Mouse (Mus musculus): ENCODE data around the gene Ddi2. TPM values are rescaled to one million over a fixed set of nuclear protein-coding genes. Genes with fewer than 3 reads are reported as not detected.

Gene Ddi2
- polyA plus RNA-seq, 1 experiment from 2014 or later, result 13.5 TPM

DNA sequence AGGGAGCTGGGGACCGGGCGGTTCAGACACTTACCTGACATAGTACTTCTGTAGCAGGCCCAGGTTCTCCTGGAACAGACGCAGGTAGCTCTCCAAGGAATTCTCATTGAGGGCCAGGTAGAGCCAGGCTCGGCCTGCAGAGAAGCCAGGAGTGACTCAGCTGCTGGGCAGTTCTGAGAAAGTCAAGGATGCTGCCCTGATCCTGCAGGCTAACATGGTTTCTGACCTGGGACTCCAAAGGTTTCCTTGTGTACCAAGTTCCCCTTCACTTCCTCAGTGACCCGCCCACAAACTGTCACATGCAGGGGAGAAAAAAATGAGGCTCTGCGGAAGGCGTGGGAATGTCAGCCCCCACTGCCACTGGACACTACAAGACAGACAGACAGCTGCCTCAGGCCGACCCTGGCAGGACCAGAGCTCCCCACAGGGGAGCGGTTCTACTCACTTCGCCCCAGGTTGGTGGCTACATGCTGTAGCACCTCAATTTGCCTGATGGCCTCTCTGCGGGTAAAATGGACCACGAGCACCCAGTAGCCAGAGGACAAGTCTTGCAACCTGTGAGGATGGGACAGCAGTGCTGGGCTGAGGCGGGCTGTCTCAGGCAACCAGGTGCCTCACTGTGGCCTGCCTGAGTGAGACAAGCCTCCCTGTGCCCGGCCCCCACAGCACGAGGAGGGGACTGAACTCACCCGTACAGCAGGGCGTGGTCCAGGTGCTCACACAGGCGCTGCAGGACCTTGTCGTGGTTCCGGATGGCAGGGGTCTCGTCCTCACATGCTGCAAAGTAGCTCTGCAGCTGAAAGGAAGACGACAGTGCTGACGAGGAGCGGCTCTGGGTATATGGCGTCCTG is 81.0 kb downstream of the Ddi2 start:
- peak overlapping the region; percentile 91; the same call in 1 of the 2 replicates for H3K27ac ChIP-seq (ENCODE audit: low read depth, low read length)
- no peaks in the 10 kb centered on the region for H3K9me3 ChIP-seq (replicated peaks; ENCODE audit: control insufficient read depth, low read length)
- H3K9ac ChIP-seq (ENCODE audit: low read depth, low read length), result no peak overlapping the region
- peaks cover 19% of the 10 kb centered on the region for H3K4me1 ChIP-seq (ENCODE audit: control insufficient read depth, insufficient read depth, low read length)
- no peak overlapping the region for H3K4me2 ChIP-seq
- H3K36me3 ChIP-seq (ENCODE audit: control insufficient read depth, insufficient read depth, low read length), result peaks cover 11% of the 10 kb centered on the region
- ATAC-seq (replicated peaks; ENCODE audit: insufficient number of reproducible peaks, low FRiP score, low TSS enrichment), result no peak
- H3K4me3 ChIP-seq (ENCODE audit: low read depth, low read length), result no peak overlapping the region
- whole genome bisulfite sequencing (ENCODE audit: insufficient replicate concordance), result 88% methylated on average over 25 of the region's 25 CpGs
- no peaks in the 10 kb centered on the region for H3K27me3 ChIP-seq (ENCODE audit: control insufficient read depth, insufficient read depth, low read length)

- 81% methylated on average over 7 of the region's 7 CpGs for WGBS (ENCODE audit: insufficient replicate concordance)
- H3K27me3 ChIP-seq (ENCODE audit: control insufficient read depth, insufficient read depth, low read length), result no peaks in the 10 kb centered on the region
- no peak overlapping the region for H3K27ac ChIP-seq (ENCODE audit: low read depth, low read length)
Observed at GRCm38 (mm10) chr4:141641353-141641771, 81.9 kb downstream of the Ddi2 start.

GRCm38 (mm10) chr4:141639474-141639873 is 83.7 kb downstream of the Ddi2 start:
- Histone ChIP-seq H3K36me3 (ENCODE audit: control insufficient read depth, insufficient read depth, low read length) (peaks cover 15% of the 10 kb centered on the region), H3K4me2 (no peak overlapping the region), H3K4me1 (ENCODE audit: control insufficient read depth, insufficient read depth, low read length) (peaks cover 19% of the 10 kb centered on the region), H3K27ac (ENCODE audit: low read depth, low read length) (no peak overlapping the region), H3K9ac (ENCODE audit: low read depth, low read length) (no peak overlapping the region), H3K4me3 (ENCODE audit: low read depth, low read length) (no peak overlapping the region), H3K9me3 (replicated peaks; ENCODE audit: control insufficient read depth, low read length) (no peaks in the 10 kb centered on the region), H3K27me3 (ENCODE audit: control insufficient read depth, insufficient read depth, low read length) (no peaks in the 10 kb centered on the region)
- no peak for ATAC-seq (replicated peaks; ENCODE audit: insufficient number of reproducible peaks, low FRiP score, low TSS enrichment)
- WGBS (ENCODE audit: insufficient replicate concordance), result 74% methylated on average over 11 of the region's 11 CpGs

More at GRCm38 (mm10) chr4:141641353-141641771, 81.9 kb downstream of the Ddi2 start:
- no peak overlapping the region for H3K9ac ChIP-seq (ENCODE audit: low read depth, low read length)
- H3K4me3 ChIP-seq (ENCODE audit: low read depth, low read length), result no peak overlapping the region
- ATAC-seq (replicated peaks; ENCODE audit: insufficient number of reproducible peaks, low FRiP score, low TSS enrichment), result no peak
- peaks cover 12% of the 10 kb centered on the region for H3K36me3 ChIP-seq (ENCODE audit: control insufficient read depth, insufficient read depth, low read length)
- H3K4me2 ChIP-seq, result no peak overlapping the region
- H3K9me3 ChIP-seq (replicated peaks; ENCODE audit: control insufficient read depth, low read length), result no peaks in the 10 kb centered on the region
- H3K4me1 ChIP-seq (ENCODE audit: control insufficient read depth, insufficient read depth, low read length), result peaks cover 19% of the 10 kb centered on the region

DNA sequence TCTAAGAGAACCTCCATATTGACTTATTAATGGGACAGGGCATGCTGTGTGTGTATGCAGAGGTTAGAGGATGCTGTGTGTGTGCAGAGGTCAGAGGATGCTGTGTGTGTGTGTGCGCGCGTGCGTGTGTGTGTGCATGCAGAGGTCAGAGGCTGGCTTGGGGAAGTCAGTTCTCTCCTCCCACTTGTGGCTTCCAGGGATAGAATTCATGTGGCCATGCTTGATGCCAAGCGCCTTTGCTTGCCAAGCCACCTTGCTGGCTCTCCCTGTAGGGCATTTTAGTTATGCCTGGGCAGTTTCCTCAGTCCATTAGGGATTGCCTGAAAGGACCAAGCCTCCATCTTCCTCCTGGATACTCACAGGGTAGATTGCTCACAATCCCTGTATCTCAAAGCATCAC is 86.5 kb downstream of the Ddi2 start:
- Histone ChIP-seq H3K4me3 (ENCODE audit: low read depth, low read length) (no peak overlapping the region), H3K4me2 (no peak overlapping the region), H3K9ac (ENCODE audit: low read depth, low read length) (no peak overlapping the region), H3K27ac (ENCODE audit: low read depth, low read length) (no peak overlapping the region), H3K9me3 (replicated peaks; ENCODE audit: control insufficient read depth, low read length) (no peaks in the 10 kb centered on the region), H3K4me1 (ENCODE audit: control insufficient read depth, insufficient read depth, low read length) (no peaks in the 10 kb centered on the region), H3K27me3 (ENCODE audit: control insufficient read depth, insufficient read depth, low read length) (no peaks in the 10 kb centered on the region), H3K36me3 (ENCODE audit: control insufficient read depth, insufficient read depth, low read length) (peaks cover 30% of the 10 kb centered on the region)
- ATAC-seq (replicated peaks; ENCODE audit: insufficient number of reproducible peaks, low FRiP score, low TSS enrichment), result no peak
- WGBS (ENCODE audit: insufficient replicate concordance), result 95% methylated on average over 5 of the region's 5 CpGs

DNA sequence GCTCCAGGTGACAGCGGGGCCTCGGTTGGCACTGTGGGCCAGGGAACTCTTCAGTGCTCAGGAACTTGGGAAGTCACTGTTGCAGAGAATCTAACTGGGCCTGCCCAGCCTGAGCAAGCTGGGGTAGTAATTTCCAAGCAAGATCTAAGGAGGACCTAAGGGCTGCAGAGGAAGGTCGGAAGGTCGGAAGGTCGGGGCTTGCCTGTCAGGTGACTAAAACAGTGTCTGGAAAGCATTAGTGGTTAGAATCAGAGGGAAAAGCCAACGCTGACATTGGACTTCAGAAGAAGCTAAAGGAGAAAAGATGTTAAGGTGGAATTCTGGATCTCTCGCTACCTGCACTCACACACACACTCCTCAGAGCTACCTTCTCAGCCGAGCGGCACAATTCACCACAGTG is 87.2 kb downstream of the Ddi2 start:
- WGBS (ENCODE audit: insufficient replicate concordance), result 77% methylated on average over 9 of the region's 9 CpGs
- Histone ChIP-seq H3K27ac (ENCODE audit: low read depth, low read length) (no peak overlapping the region), H3K9me3 (replicated peaks; ENCODE audit: control insufficient read depth, low read length) (no peaks in the 10 kb centered on the region), H3K4me3 (ENCODE audit: low read depth, low read length) (no peak overlapping the region), H3K36me3 (ENCODE audit: control insufficient read depth, insufficient read depth, low read length) (peaks cover 34% of the 10 kb centered on the region), H3K27me3 (ENCODE audit: control insufficient read depth, insufficient read depth, low read length) (no peaks in the 10 kb centered on the region), H3K9ac (ENCODE audit: low read depth, low read length) (no peak overlapping the region), H3K4me1 (ENCODE audit: control insufficient read depth, insufficient read depth, low read length) (no peaks in the 10 kb centered on the region), H3K4me2 (no peak overlapping the region)
- no peak for ATAC-seq (replicated peaks; ENCODE audit: insufficient number of reproducible peaks, low FRiP score, low TSS enrichment)

DNA sequence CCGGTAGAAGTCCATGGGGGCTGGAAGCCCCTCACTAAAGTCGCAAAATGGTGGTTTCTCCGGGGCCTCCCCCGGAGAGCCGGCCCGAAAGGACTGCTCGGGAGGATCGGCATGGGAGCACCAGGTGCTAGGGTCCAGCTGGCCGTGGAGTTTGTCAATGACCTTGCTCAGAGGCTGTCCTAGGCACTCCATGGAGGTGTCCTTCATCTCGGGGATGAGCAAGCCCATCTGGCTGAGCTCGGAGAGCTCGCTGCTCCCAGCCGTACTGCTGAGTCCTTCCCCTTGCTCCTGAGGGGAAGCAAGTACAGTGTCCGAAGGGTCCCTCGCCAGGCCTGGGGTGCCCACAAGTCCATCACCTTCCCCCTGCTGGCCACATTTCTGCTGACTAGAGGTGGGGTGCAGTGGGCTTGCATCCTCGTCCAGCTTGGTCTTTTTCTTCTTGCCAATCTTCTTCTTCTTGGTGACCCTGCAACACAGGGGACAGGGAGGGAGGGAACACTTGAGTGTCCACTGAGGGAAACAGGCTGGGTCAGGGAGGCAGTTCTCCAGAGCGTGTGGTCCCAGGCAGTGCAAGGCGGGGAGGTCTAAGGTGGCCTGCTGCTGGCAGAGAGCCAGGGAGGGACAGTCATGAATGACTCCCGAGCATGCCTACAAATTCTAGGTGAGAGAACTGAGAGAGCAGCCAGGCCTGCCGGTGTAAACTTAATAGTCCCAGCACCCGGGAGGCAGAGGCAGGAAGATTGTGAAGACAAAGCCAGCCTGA is 90.9 kb downstream of the Ddi2 start:
- H3K4me3 ChIP-seq (ENCODE audit: low read depth, low read length), result no peak overlapping the region
- H3K36me3 ChIP-seq (ENCODE audit: control insufficient read depth, insufficient read depth, low read length), result peaks cover 48% of the 10 kb centered on the region
- H3K4me2 ChIP-seq, result no peak overlapping the region
- no peaks in the 10 kb centered on the region for H3K9me3 ChIP-seq (replicated peaks; ENCODE audit: control insufficient read depth, low read length)
- WGBS (ENCODE audit: insufficient replicate concordance), result 86% methylated on average over 21 of the region's 21 CpGs
- no peaks in the 10 kb centered on the region; the same call in 1 of the 2 replicates for H3K4me1 ChIP-seq (ENCODE audit: control insufficient read depth, insufficient read depth, low read length)
- no peak for ATAC-seq (replicated peaks; ENCODE audit: insufficient number of reproducible peaks, low FRiP score, low TSS enrichment)
- no peak overlapping the region for H3K9ac ChIP-seq (ENCODE audit: low read depth, low read length)
- no peak overlapping the region for H3K27ac ChIP-seq (ENCODE audit: low read depth, low read length)
- no peaks in the 10 kb centered on the region for H3K27me3 ChIP-seq (ENCODE audit: control insufficient read depth, insufficient read depth, low read length)

DNA sequence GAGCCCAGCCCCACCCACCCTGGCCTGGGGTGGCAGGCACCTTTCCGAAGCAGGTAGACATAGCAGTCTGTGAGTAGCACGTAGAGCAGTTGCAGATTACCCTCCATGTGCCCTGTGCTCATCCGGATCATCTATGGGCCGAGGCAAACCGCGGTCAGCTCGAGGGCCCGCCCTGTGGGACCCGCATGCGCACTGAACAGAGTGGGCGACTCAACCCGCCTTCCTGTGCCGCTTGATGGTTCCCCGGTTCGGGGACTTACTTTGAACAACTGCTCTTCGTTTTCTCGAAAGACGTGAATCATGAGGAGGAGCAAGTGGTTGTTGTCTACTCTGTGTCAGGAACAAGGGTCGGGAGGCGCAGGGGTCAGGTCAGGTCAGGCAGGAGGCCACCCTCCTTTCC is 92.0 kb downstream of the Ddi2 start:
- H3K9ac ChIP-seq (ENCODE audit: low read depth, low read length), result no peak overlapping the region
- H3K36me3 ChIP-seq (ENCODE audit: control insufficient read depth, insufficient read depth, low read length), result peaks cover 48% of the 10 kb centered on the region
- H3K4me2 ChIP-seq, result no peak overlapping the region
- H3K9me3 ChIP-seq (replicated peaks; ENCODE audit: control insufficient read depth, low read length), result no peaks in the 10 kb centered on the region
- H3K27ac ChIP-seq (ENCODE audit: low read depth, low read length), result no peak overlapping the region
- no peaks in the 10 kb centered on the region for H3K27me3 ChIP-seq (ENCODE audit: control insufficient read depth, insufficient read depth, low read length)
- H3K4me3 ChIP-seq (ENCODE audit: low read depth, low read length), result no peak overlapping the region
- no peaks in the 10 kb centered on the region; the same call in 1 of the 2 replicates for H3K4me1 ChIP-seq (ENCODE audit: control insufficient read depth, insufficient read depth, low read length)
- WGBS (ENCODE audit: insufficient replicate concordance), result 90% methylated on average over 20 of the region's 20 CpGs
- no peak for ATAC-seq (replicated peaks; ENCODE audit: insufficient number of reproducible peaks, low FRiP score, low TSS enrichment)

- ATAC-seq (replicated peaks; ENCODE audit: insufficient number of reproducible peaks, low FRiP score, low TSS enrichment), result no peak
- Histone ChIP-seq H3K27me3 (ENCODE audit: control insufficient read depth, insufficient read depth, low read length) (no peaks in the 10 kb centered on the region), H3K36me3 (ENCODE audit: control insufficient read depth, insufficient read depth, low read length) (peaks cover 51% of the 10 kb centered on the region), H3K4me3 (ENCODE audit: low read depth, low read length) (no peak overlapping the region), H3K4me2 (no peak overlapping the region), H3K9me3 (replicated peaks; ENCODE audit: control insufficient read depth, low read length) (no peaks in the 10 kb centered on the region), H3K4me1 (ENCODE audit: control insufficient read depth, insufficient read depth, low read length) (no peaks in the 10 kb centered on the region; the same call in 1 of the 2 replicates), H3K9ac (ENCODE audit: low read depth, low read length) (no peak overlapping the region), H3K27ac (ENCODE audit: low read depth, low read length) (no peak overlapping the region)
- WGBS (ENCODE audit: insufficient replicate concordance), result 85% methylated on average over 11 of the region's 11 CpGs
Observed at GRCm38 (mm10) chr4:141630021-141630420, 93.2 kb downstream of the Ddi2 start.

All from heart, embryonic 11.5 days (tissue).